8 mouse cellular contexts compared by ENCODE assay signal in the genomic region with DNA sequence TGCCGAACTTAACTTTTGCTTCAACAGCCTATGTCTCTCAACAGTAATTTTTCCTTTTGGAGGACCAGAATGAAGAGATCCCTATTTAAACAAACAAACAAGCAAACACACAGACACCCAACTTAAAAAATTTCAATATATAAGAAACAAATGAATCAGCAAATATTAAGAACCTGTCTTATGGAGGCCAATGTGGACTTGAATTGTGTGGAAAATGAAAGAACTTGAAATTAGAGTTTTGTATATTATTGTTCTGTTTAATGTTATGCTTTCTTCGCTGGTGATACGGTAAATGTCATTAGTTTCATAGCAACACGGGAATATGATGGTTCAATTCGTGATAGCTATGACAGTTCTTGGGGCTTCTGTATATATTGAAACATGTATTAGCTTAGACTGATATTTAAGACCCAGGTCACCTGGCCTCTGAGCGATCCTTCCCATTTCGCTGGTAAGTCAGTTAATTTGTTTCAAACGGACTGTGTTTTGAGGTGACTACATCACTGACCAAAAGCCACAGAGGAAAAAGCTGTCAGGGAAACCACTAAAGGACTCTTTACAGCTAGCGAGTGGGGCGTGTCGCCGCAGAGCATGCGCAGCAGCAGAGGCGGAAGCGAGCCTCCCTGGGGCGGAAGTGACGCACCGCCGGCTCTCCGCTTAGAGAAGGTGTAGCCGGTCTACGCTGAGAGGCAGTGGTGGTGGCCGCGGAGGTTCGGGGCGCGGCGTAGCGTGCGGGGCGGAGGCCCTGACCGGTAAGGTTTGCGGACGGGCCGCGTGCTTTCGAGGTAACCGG. TPM values are rescaled to one million over a fixed set of nuclear protein-coding genes. Genes with fewer than 3 reads are reported as not detected.
A peak's percentile ranks its signal among the peaks of the same experiment; 100 is the strongest.
DNase-seq lines count a peak whose midpoint lies in the region; ATAC-seq and TF ChIP-seq lines count a peak whose summit lies in the region.

A gene (plus strand): TSS at position 626 of the 793 bp plus-strand sequence.

- peak; percentile 98 for ATAC-seq in hindbrain, postnatal 0 days

- TF ChIP-seq POLR2A in cortical plate, adult 2 months (IDR thresholded peaks at IDR 0.05; ENCODE audit: extremely low read depth, insufficient read depth, low read length), result peak; percentile 95

- no peak for TF ChIP-seq CTCF in cortical plate, adult 2 months (IDR thresholded peaks at IDR 0.05; ENCODE audit: extremely low read depth, insufficient read depth, low read length)
- no peak for TF ChIP-seq CTCF in hindbrain, postnatal 0 days (IDR thresholded peaks at IDR 0.05; ENCODE audit: low read depth)

- peak within 1 kb of the TSS; percentile 57 for H3K4me2 ChIP-seq in hindbrain, postnatal 0 days (ENCODE audit: low read depth, low read length)

- 3% methylated on average over 38 of the region's 38 CpGs for WGBS in hindbrain, postnatal 0 days

- H3K36me3 ChIP-seq in hindbrain, postnatal 0 days (ENCODE audit: insufficient read depth, low read length), result no peaks in the 10 kb centered on the region

- DNase-seq in adipocyte (ENCODE audit: low spot score), result peak; percentile 94
- DNase-seq in gastrocnemius, adult 8-10 months (ENCODE audit: low spot score in 2 of 2), result peak; percentile 86 to 87
- DNase-seq in hindbrain, postnatal 0 days (ENCODE audit: low spot score), result peak; percentile 96
- peak; percentile 93 to 94 for DNase-seq in left cerebral cortex, adult 18-20 months (ENCODE audit: low spot score in 2 of 2)
- peak; percentile 95 to 96 for DNase-seq in lung, postnatal 4 days
- peak; percentile 95 for DNase-seq in retina, postnatal 1 day
- DNase-seq in urinary bladder, adult 2 months (ENCODE audit: low spot score), result no peak

- peak within 1 kb of the TSS; percentile 98 for H3K27ac ChIP-seq in cortical plate, adult 2 months (ENCODE audit: insufficient read depth, low read length)
- peak within 1 kb of the TSS; percentile 94 for H3K27ac ChIP-seq in hindbrain, postnatal 0 days

- H3K27me3 ChIP-seq in hindbrain, postnatal 0 days (ENCODE audit: insufficient read depth, low read length), result no peaks in the 10 kb centered on the region

- peak within 1 kb of the TSS; percentile 90 for H3K9ac ChIP-seq in hindbrain, postnatal 0 days (replicated peaks; ENCODE audit: low read length)

- H3K4me3 ChIP-seq in cortical plate, adult 2 months (ENCODE audit: insufficient read depth, low read length), result peak within 1 kb of the TSS; percentile 75
- peak within 1 kb of the TSS; percentile 97 for H3K4me3 ChIP-seq in hindbrain, postnatal 0 days (ENCODE audit: low read length)

- H3K4me1 ChIP-seq in cortical plate, adult 2 months (ENCODE audit: control insufficient read depth, insufficient read depth, low read length), result no peaks in the 10 kb centered on the region; the same call in 1 of the 2 replicates
- no peaks in the 10 kb centered on the region for H3K4me1 ChIP-seq in hindbrain, postnatal 0 days (ENCODE audit: insufficient read depth, low read length)

- H3K9me3 ChIP-seq in hindbrain, postnatal 0 days (ENCODE audit: low read length), result no peaks in the 10 kb centered on the region

RNA-seq across cellular contexts. Expression of the gene that starts here (rescaled TPM):
- 79.0 and 80.3 TPM in 2 replicates for polyA plus RNA-seq in cortical plate, adult 2 months (2012; rRNA removed)
- total RNA-seq in gastrocnemius, adult 8-10 months (2022), result 10 to 100 TPM; 69.3 to 72.3 (median 71.7) TPM
- 58.3 and 60.5 TPM in 2 replicates for total RNA-seq in hindbrain, postnatal 0 days (2014; rRNA removed)
- 183 and 186 TPM in 2 replicates for polyA plus RNA-seq in hindbrain, postnatal 0 days (2015; fragmentation: Nextera tagmentation; extraction: Ambion mirVana)
- 100 to 1,000 TPM; 138 to 149 TPM for total RNA-seq in left cerebral cortex, adult 18-20 months (2021)
- 123 and 145 TPM in 2 replicates for polyA plus RNA-seq in urinary bladder, adult 2 months (2012; rRNA removed)
